Mouse (Mus musculus) stomach, embryonic 16.5 days (tissue): ENCODE measurements around the gene Gm45837. TPM values are rescaled to one million over a fixed set of nuclear protein-coding genes. Genes with fewer than 3 reads are reported as not detected.

ENCODE experiments used
- ATAC-seq: fragments of 200-750 bp; cut with Nextera tagmentation; 2 replicates; pipeline ENCODE4 v1.8.0; 2017; ENCODE audit warnings: moderate number of reproducible peaks, moderate TSS enrichment; ENCODE audit not compliant: insufficient read depth, low FRiP score
- H3K27ac ChIP-seq: fragments of 300-500 bp; sonication (generic); 2 replicates; pipeline ENCODE4 v1.5.1; 2014; ENCODE audit warnings: low read length
- H3K27me3 ChIP-seq: fragments of 300-500 bp; sonication (generic); 2 replicates; pipeline ENCODE4 v1.6.1; 2014; ENCODE audit warnings: low read length, control low read depth, mixed read lengths; ENCODE audit not compliant: control insufficient read depth, insufficient read depth
- H3K36me3 ChIP-seq: fragments of 300-500 bp; sonication (generic); 2 replicates; pipeline ENCODE4 v1.6.1; 2014; ENCODE audit warnings: low read length; ENCODE audit not compliant: control insufficient read depth, insufficient read depth
- H3K4me1 ChIP-seq: fragments of 300-500 bp; sonication (generic); 2 replicates; pipeline ENCODE4 v1.6.1; 2014; ENCODE audit warnings: low read length, control low read depth, mixed read lengths; ENCODE audit not compliant: control insufficient read depth, insufficient read depth
- H3K4me2 ChIP-seq: fragments of 300-500 bp; sonication (generic); 2 replicates; pipeline ENCODE4 v1.6.1; 2014; ENCODE audit warnings: low read depth, low read length, mixed read lengths
- H3K4me3 ChIP-seq: fragments of 300-500 bp; sonication (generic); replicated peaks from 2 replicates; pipeline ENCODE4 v1.5.1; 2014; ENCODE audit warnings: mild to moderate bottlenecking, low read length
- H3K9ac ChIP-seq: fragments of 300-500 bp; sonication (generic); 2 replicates; pipeline ENCODE4 v1.6.1; 2014; ENCODE audit warnings: low read length
- H3K9me3 ChIP-seq: fragments of 300-500 bp; sonication (generic); replicated peaks from 2 replicates; pipeline ENCODE4 v1.6.1; 2016; ENCODE audit warnings: low read length, control low read depth; ENCODE audit not compliant: control insufficient read depth
- WGBS: fragments of 180-500 bp; shearing (Covaris S2); extraction: QIAGEN DNeasy Blood & Tissue Kit; methylation state at CpG from one replicate; pipeline ENCODE4 v1.1.7; 2014; 5-methylcytosine and 5-hydroxymethylcytosine counted together
- polyA plus RNA-seq: library from polyadenylated mRNA; unstranded; fragments of >200 nt; fragmentation: Nextera tagmentation; extraction: Ambion mirVana; gene quantifications from 2 replicates; pipeline ENCODE4 v1.2.1, GENCODE M21; 2015

Gene Gm45837
- polyA plus RNA-seq, 1 experiment from 2014 or later = 5.4 TPM

- Histone ChIP-seq H3K27me3 (no peaks in the 10 kb centered on the region), H3K36me3 (peaks cover 31% of the 10 kb centered on the region), H3K9me3 (no peaks in the 10 kb centered on the region), H3K4me2 (peak overlapping the region; percentile 59), H3K4me3 (peak overlapping the region; percentile 53), H3K27ac (peak overlapping the region; percentile 98), H3K4me1 (peaks cover 43% of the 10 kb centered on the region), H3K9ac (peak overlapping the region; percentile 75)
- 40% methylated on average over 2 of the region's 2 CpGs for WGBS
- peak; percentile 27; the same call in 1 of the 2 replicates for ATAC-seq
Observed at GRCm38 (mm10) chr7:101395471-101395870, 15.2 kb upstream of the Gm45837 start.

- Histone ChIP-seq H3K27me3 (no peaks in the 10 kb centered on the region), H3K4me1 (peaks cover 31% of the 10 kb centered on the region), H3K36me3 (peaks cover 46% of the 10 kb centered on the region), H3K9me3 (no peaks in the 10 kb centered on the region), H3K9ac (no peak overlapping the region), H3K27ac (no peak overlapping the region), H3K4me3 (no peak overlapping the region), H3K4me2 (0 out of 2 replicates have a peak overlapping the region, but pooled peaks have one; percentile 10)
- 85% methylated on average over 4 of the region's 4 CpGs for WGBS
- ATAC-seq = no peak
Observed at GRCm38 (mm10) chr7:101397175-101397574, 13.5 kb upstream of the Gm45837 start.

GRCm38 (mm10) chr7:101401510-101401909 is 9.2 kb upstream of the Gm45837 start:
- no peak overlapping the region for H3K4me3 ChIP-seq
- H3K4me1 ChIP-seq = peaks cover 6% of the 10 kb centered on the region; the same call in 1 of the 2 replicates
- H3K9ac ChIP-seq = no peak overlapping the region
- no peaks in the 10 kb centered on the region for H3K27me3 ChIP-seq
- WGBS = 84% methylated on average over 7 of the region's 7 CpGs
- H3K27ac ChIP-seq = no peak overlapping the region
- no peaks in the 10 kb centered on the region for H3K9me3 ChIP-seq
- no peak for ATAC-seq
- H3K36me3 ChIP-seq = peaks cover 67% of the 10 kb centered on the region
- H3K4me2 ChIP-seq = no peak overlapping the region

GRCm38 (mm10) chr7:101403831-101404230 is 6.9 kb upstream of the Gm45837 start:
- no peaks in the 10 kb centered on the region for H3K9me3 ChIP-seq
- H3K4me2 ChIP-seq = no peak overlapping the region
- H3K9ac ChIP-seq = no peak overlapping the region
- H3K36me3 ChIP-seq = peaks cover 60% of the 10 kb centered on the region
- H3K27me3 ChIP-seq = no peaks in the 10 kb centered on the region
- no peaks in the 10 kb centered on the region; the same call in 1 of the 2 replicates for H3K4me1 ChIP-seq
- no peak overlapping the region for H3K4me3 ChIP-seq
- ATAC-seq = no peak
- 87% methylated on average over 5 of the region's 5 CpGs for WGBS
- H3K27ac ChIP-seq = no peak overlapping the region

GRCm38 (mm10) chr7:101412796-101413195 is 2.1 kb downstream of the Gm45837 start:
- Histone ChIP-seq H3K4me2 (no peak overlapping the region), H3K9me3 (no peaks in the 10 kb centered on the region; the same call in 1 of the 2 replicates), H3K27me3 (no peaks in the 10 kb centered on the region), H3K27ac (no peak overlapping the region), H3K4me1 (peaks cover 33% of the 10 kb centered on the region), H3K9ac (no peak overlapping the region), H3K36me3 (peaks cover 19% of the 10 kb centered on the region), H3K4me3 (no peak overlapping the region)
- ATAC-seq = peak; percentile 17; the same call in 1 of the 2 replicates

GRCm38 (mm10) chr7:101414209-101414608 is 3.5 kb downstream of the Gm45837 start:
- H3K4me3 ChIP-seq = no peak overlapping the region
- H3K4me2 ChIP-seq = no peak overlapping the region
- no peak overlapping the region for H3K27ac ChIP-seq
- no peaks in the 10 kb centered on the region; the same call in 1 of the 2 replicates for H3K9me3 ChIP-seq
- H3K9ac ChIP-seq = no peak overlapping the region
- H3K4me1 ChIP-seq = peaks cover 33% of the 10 kb centered on the region
- WGBS = 48% methylated on average over 4 of the region's 4 CpGs
- peaks cover 7% of the 10 kb centered on the region for H3K36me3 ChIP-seq
- no peak for ATAC-seq
- H3K27me3 ChIP-seq = no peaks in the 10 kb centered on the region

GRCm38 (mm10) chr7:101414661-101415511 is 4.2 kb downstream of the Gm45837 start:
- 24% methylated on average over 6 of the region's 7 CpGs for WGBS
- H3K4me2 ChIP-seq = no peak overlapping the region
- no peaks in the 10 kb centered on the region for H3K27me3 ChIP-seq
- peak; percentile 27 for ATAC-seq
- no peaks in the 10 kb centered on the region; the same call in 1 of the 2 replicates for H3K9me3 ChIP-seq
- H3K27ac ChIP-seq = no peak overlapping the region; the same call in 1 of the 2 replicates
- H3K4me3 ChIP-seq = no peak overlapping the region
- no peak overlapping the region for H3K9ac ChIP-seq
- peaks cover 5% of the 10 kb centered on the region; the same call in 1 of the 2 replicates for H3K36me3 ChIP-seq
- peaks cover 33% of the 10 kb centered on the region for H3K4me1 ChIP-seq

GRCm38 (mm10) chr7:101415512-101416100 is 4.9 kb downstream of the Gm45837 start:
- peaks cover 5% of the 10 kb centered on the region; the same call in 1 of the 2 replicates for H3K36me3 ChIP-seq
- 26% methylated on average over 8 of the region's 8 CpGs for WGBS
- H3K9me3 ChIP-seq = no peaks in the 10 kb centered on the region
- no peak for ATAC-seq
- no peak overlapping the region for H3K27ac ChIP-seq
- H3K4me1 ChIP-seq = peaks cover 33% of the 10 kb centered on the region
- no peak overlapping the region for H3K4me2 ChIP-seq
- H3K9ac ChIP-seq = no peak overlapping the region
- no peaks in the 10 kb centered on the region for H3K27me3 ChIP-seq
- no peak overlapping the region for H3K4me3 ChIP-seq

- 39% methylated on average over 5 of the region's 5 CpGs for WGBS
- Histone ChIP-seq H3K4me3 (no peak overlapping the region), H3K9me3 (no peaks in the 10 kb centered on the region), H3K27ac (no peak overlapping the region), H3K27me3 (no peaks in the 10 kb centered on the region), H3K9ac (no peak overlapping the region), H3K4me2 (no peak overlapping the region), H3K4me1 (peaks cover 26% of the 10 kb centered on the region), H3K36me3 (peaks cover 2% of the 10 kb centered on the region; the same call in 1 of the 2 replicates)
- no peak for ATAC-seq
Observed at GRCm38 (mm10) chr7:101416391-101416790, 5.7 kb downstream of the Gm45837 start.
